Mouse (Mus musculus) hindbrain, embryonic 15.5 days (tissue): ENCODE data around the gene Ash1l. TPM values are rescaled to one million over a fixed set of nuclear protein-coding genes. Genes with fewer than 3 reads are reported as not detected.

Source experiments
- ATAC-seq: fragments of 200-750 bp; cut with Nextera tagmentation; 2 replicates; pipeline ENCODE4 v1.8.0; 2017; ENCODE audit warnings: low read depth, moderate number of reproducible peaks, moderate TSS enrichment; ENCODE audit not compliant: low FRiP score
- H3K27ac ChIP-seq: fragments of 300-500 bp; sonication (generic); replicated peaks from 2 replicates; pipeline ENCODE4 v1.5.1; 2015; ENCODE audit warnings: mild to moderate bottlenecking, inconsistent platforms
- H3K27me3 ChIP-seq: fragments of 300-500 bp; sonication (generic); 2 replicates; pipeline ENCODE4 v1.6.1; 2015; ENCODE audit warnings: control low read depth, inconsistent platforms
- H3K36me3 ChIP-seq: fragments of 300-500 bp; sonication (generic); 2 replicates; pipeline ENCODE4 v1.6.1; 2015; ENCODE audit warnings: control low read depth, inconsistent platforms
- H3K4me1 ChIP-seq: fragments of 300-500 bp; sonication (generic); replicated peaks from 2 replicates; pipeline ENCODE4 v1.6.1; 2015; ENCODE audit warnings: control low read depth, inconsistent platforms
- H3K4me2 ChIP-seq: fragments of 300-500 bp; sonication (generic); 2 replicates; pipeline ENCODE4 v1.6.1; 2015; ENCODE audit warnings: moderate library complexity, mild to moderate bottlenecking, inconsistent platforms
- H3K4me3 ChIP-seq: fragments of 300-500 bp; sonication (generic); 2 replicates; pipeline ENCODE4 v1.5.1; 2015; ENCODE audit warnings: mild to moderate bottlenecking, inconsistent platforms
- H3K9ac ChIP-seq: fragments of 300-500 bp; sonication (generic); 2 replicates; pipeline ENCODE4 v1.6.1; 2015; ENCODE audit warnings: inconsistent platforms
- H3K9me3 ChIP-seq: fragments of 300-500 bp; sonication (generic); 2 replicates; pipeline ENCODE4 v1.6.1; 2016; ENCODE audit warnings: control low read depth, inconsistent platforms
- WGBS: fragments of 180-500 bp; shearing (Covaris S2); methylation state at CpG from one replicate; pipeline ENCODE4 v1.1.7; 2015; 5-methylcytosine and 5-hydroxymethylcytosine counted together
- polyA plus RNA-seq: library from polyadenylated mRNA; unstranded; fragments of >200 nt; fragmentation: Nextera tagmentation; extraction: Ambion mirVana; gene quantifications from 2 replicates; pipeline ENCODE4 v1.2.1, GENCODE M21; 2015

The Ash1l gene
- polyA plus RNA-seq, 1 experiment from 2014 or later, result 17.5 TPM

DNA sequence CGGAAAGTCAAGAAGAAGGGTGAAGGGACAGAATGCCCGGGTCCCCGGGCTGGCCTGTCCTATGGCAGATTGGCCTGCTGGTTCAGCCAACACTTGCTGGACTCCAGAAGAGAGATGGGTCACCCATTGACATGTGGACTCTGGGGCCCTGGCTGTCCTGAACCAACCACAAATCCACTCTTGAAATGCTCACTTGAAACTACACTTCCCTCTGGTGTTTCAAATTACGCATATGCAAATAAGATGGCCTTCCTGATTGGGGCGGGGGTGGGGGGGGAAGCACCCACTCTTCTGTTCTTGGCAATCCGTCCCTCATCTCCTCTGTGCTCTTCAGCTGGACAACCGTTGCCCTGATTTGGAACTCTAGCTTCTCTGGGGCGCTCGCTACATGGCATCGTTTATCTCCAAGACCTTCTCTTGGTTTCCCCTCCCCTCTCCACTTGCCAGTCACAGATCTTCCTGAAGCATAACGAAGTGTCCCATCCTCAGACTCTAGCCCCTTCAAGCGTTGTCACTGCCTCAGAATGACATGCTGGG, 134.3 kb downstream of the Ash1l start:
- 86% methylated on average over 12 of the region's 12 CpGs for WGBS
- peaks cover 57% of the 10 kb centered on the region for H3K36me3 ChIP-seq
- no peaks in the 10 kb centered on the region for H3K27me3 ChIP-seq
- ATAC-seq, result no peak
- peaks cover 18% of the 10 kb centered on the region for H3K4me1 ChIP-seq
- H3K4me2 ChIP-seq, result no peak overlapping the region
- no peak overlapping the region for H3K4me3 ChIP-seq
- H3K9ac ChIP-seq, result no peak overlapping the region
- H3K27ac ChIP-seq, result no peak overlapping the region
- no peaks in the 10 kb centered on the region for H3K9me3 ChIP-seq

DNA sequence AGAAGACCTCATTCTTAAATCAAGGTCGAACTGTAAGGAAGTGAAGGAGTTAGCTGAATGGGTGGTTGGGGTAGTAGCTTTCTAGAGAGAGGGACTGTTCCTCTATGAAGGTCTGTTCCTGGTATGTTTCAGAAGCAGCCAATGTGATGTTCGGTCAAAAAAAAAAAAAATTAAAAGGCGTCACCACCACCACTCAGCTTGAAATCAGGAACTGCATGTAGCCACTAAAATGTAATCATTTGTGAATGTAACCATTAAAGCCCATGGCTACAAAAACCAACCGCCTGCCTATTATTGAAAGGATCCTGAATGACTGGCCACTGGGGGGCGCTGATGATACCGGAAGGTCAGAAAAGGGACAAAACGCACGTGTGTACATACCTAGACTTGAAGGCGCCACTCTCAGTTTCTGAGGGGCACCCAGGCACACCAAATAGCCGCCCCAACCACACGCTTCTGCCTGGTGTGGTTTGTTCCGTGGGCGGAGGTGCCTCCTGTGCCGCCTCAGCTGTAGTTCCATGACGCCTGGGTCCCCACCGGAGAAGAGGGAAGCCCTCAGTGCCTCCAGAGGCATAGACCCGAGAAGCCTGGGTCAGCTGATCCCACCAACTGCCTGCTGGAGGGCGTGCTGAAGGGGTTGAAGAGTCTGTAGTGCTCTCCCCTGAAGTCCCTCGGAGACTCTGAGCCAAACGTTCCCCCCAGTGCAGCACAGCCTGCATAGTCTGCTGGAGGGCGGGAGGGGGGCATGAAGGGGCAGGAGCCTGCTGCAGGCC, 137.1 kb downstream of the Ash1l start:
- WGBS, result 33% methylated on average over 21 of the region's 21 CpGs
- no peak overlapping the region for H3K27ac ChIP-seq
- H3K36me3 ChIP-seq, result peaks cover 49% of the 10 kb centered on the region
- peak overlapping the region; percentile 25; the same call in 1 of the 2 replicates for H3K4me2 ChIP-seq
- no peaks in the 10 kb centered on the region for H3K27me3 ChIP-seq
- no peak overlapping the region for H3K9ac ChIP-seq
- no peak for ATAC-seq
- H3K4me1 ChIP-seq, result peaks cover 39% of the 10 kb centered on the region
- no peaks in the 10 kb centered on the region for H3K9me3 ChIP-seq
- no peak overlapping the region for H3K4me3 ChIP-seq

DNA sequence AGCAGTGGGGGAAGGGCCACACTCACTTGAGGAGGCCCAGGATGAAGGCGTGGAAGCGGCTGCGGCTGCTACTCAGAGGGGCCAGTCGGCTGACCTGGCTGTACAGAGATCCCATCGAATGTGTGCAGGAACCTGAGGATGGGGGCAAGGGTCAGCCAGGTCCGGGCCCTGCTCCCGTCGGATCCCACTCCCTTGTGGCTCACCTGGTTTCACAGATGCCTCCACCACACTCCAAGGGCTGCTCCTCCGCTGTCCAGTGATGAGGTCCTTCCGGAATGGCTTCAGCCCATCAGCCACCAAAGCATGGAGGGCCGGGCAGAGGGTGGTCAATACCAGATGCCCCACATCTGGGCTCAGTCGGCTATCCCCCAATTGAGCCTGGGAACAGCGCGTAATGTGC, 138.6 kb downstream of the Ash1l start:
- peak overlapping the region; percentile 34 for H3K9ac ChIP-seq
- no peaks in the 10 kb centered on the region for H3K27me3 ChIP-seq
- peaks cover 46% of the 10 kb centered on the region for H3K4me1 ChIP-seq
- H3K9me3 ChIP-seq, result no peaks in the 10 kb centered on the region
- 66% methylated on average over 14 of the region's 14 CpGs for WGBS
- H3K4me3 ChIP-seq, result peak overlapping the region; percentile 88
- ATAC-seq, result no peak
- H3K4me2 ChIP-seq, result peak overlapping the region; percentile 76
- H3K27ac ChIP-seq, result no peak overlapping the region
- H3K36me3 ChIP-seq, result peaks cover 47% of the 10 kb centered on the region

- peak; percentile 77 for ATAC-seq
- under 1% methylated on average over 40 of the region's 40 CpGs for WGBS
- Histone ChIP-seq H3K9me3 (no peaks in the 10 kb centered on the region), H3K27me3 (no peaks in the 10 kb centered on the region), H3K27ac (peak overlapping the region; percentile 81), H3K4me1 (peaks cover 46% of the 10 kb centered on the region), H3K4me2 (peak overlapping the region; percentile 76), H3K36me3 (peaks cover 47% of the 10 kb centered on the region), H3K9ac (peak overlapping the region; percentile 87), H3K4me3 (peak overlapping the region; percentile 88)
Observed at GRCm38 (mm10) chr3:89089882-89090591, 139.6 kb downstream of the Ash1l start.

- Histone ChIP-seq H3K4me1 (peaks cover 46% of the 10 kb centered on the region), H3K27ac (peak overlapping the region; percentile 81), H3K36me3 (peaks cover 47% of the 10 kb centered on the region), H3K4me2 (peak overlapping the region; percentile 76), H3K4me3 (peak overlapping the region; percentile 88), H3K9ac (peak overlapping the region; percentile 87), H3K9me3 (no peaks in the 10 kb centered on the region), H3K27me3 (no peaks in the 10 kb centered on the region)
- under 1% methylated on average over 58 of the region's 74 CpGs for WGBS
- peak; percentile 40 for ATAC-seq
Observed at GRCm38 (mm10) chr3:89090694-89091655, 140.6 kb downstream of the Ash1l start.

- Histone ChIP-seq H3K4me2 (peak overlapping the region; percentile 76), H3K36me3 (peaks cover 40% of the 10 kb centered on the region), H3K4me1 (peaks cover 46% of the 10 kb centered on the region), H3K9ac (peak overlapping the region; percentile 87), H3K4me3 (peak overlapping the region; percentile 88), H3K9me3 (no peaks in the 10 kb centered on the region), H3K27ac (peak overlapping the region; percentile 81), H3K27me3 (no peaks in the 10 kb centered on the region)
- no peak for ATAC-seq
- 8% methylated on average over 20 of the region's 20 CpGs for WGBS
Observed at GRCm38 (mm10) chr3:89091811-89092508, 141.5 kb downstream of the Ash1l start.

DNA sequence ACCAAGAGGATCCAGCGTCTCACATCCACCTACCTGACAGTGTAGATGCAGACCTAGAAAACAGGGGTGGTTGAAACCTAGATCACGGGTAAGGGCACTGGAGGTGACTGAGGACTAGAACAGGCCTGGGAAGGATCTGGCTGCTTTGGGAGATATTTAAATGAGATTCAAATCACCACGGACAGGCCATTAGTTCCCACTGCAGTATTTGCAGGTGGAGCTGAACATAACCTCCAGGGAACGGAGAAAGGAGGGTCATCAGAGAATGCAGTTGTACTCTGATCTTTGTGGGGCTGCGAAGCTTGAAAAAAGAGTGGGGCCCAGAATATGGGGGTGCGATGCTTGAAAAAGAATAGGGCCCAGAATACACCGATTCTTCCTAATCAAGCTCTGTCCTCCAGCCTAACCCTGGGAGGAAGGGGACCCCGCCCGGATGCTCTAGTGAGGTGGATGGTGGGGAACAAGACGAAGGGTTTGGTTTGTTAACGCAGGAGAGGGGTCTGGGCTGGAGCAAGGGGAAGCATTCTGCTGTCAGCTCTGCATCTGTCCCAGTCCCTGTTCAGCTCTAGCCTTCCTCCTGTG, 142.2 kb downstream of the Ash1l start:
- Histone ChIP-seq H3K4me2 (peak overlapping the region; percentile 76), H3K27ac (peak overlapping the region; percentile 81), H3K9me3 (no peaks in the 10 kb centered on the region), H3K4me1 (peaks cover 44% of the 10 kb centered on the region), H3K36me3 (peaks cover 42% of the 10 kb centered on the region), H3K9ac (peak overlapping the region; percentile 87), H3K4me3 (peak overlapping the region; percentile 88), H3K27me3 (no peaks in the 10 kb centered on the region)
- WGBS, result 11% methylated on average over 11 of the region's 11 CpGs
- ATAC-seq, result peak; percentile 32

DNA sequence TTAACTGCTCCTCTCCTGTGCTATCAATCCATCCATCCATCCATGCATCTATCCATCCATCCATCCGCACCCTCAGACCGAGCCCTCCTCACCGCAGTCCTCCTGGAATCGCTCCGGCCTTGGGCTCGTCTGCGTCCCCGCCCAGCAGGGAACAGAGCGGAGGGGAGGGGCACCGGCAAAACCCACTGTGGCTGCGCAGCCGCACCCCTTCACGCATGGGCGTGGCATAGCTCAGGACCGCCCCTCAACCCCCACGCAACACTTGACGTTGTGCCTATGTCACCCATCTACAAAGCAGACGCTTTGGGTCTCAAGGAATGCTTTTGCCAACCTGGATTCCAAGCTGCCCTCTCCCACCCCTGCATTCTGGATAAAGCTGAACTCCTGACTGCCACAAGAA, 142.8 kb downstream of the Ash1l start, which contains the start of gene Rusc1:
Gene Rusc1 (minus strand): TSS at position 137 of the 400 bp plus-strand sequence.
- WGBS, result 1% methylated on average over 18 of the region's 18 CpGs
- no peaks in the 10 kb centered on the region for H3K9me3 ChIP-seq
- H3K9ac ChIP-seq, result peak within 1 kb of the TSS; percentile 87
- peak within 1 kb of the TSS; percentile 88 for H3K4me3 ChIP-seq
- H3K36me3 ChIP-seq, result peaks cover 42% of the 10 kb centered on the region
- ATAC-seq, result peak; percentile 89
- H3K4me2 ChIP-seq, result peak within 1 kb of the TSS; percentile 76
- no peaks in the 10 kb centered on the region for H3K27me3 ChIP-seq
- H3K27ac ChIP-seq, result peak within 1 kb of the TSS; percentile 81
- H3K4me1 ChIP-seq, result peaks cover 44% of the 10 kb centered on the region

DNA sequence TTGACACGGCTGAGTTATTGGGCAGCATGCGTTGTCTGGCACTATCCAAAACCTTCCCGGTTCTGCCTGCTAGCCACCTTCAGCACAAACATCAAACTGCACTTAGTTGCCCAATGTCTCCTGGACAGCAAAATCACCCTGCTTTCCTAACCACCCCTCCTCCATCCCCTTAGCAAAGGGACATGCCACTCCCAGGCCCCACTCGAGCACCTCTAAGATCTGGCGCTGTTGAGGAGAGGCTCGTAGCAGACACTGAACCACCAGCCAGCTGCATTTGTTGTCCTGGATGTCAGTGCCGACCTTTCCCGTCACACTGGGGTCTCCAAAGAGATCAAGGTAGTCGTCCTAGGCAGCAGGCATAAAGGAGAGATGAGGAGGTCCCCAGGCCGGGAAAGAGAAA, 143.6 kb downstream of the Ash1l start:
- 91% methylated on average over 10 of the region's 10 CpGs for WGBS
- Histone ChIP-seq H3K4me2 (no peak overlapping the region), H3K27ac (no peak overlapping the region), H3K9me3 (no peaks in the 10 kb centered on the region), H3K27me3 (no peaks in the 10 kb centered on the region), H3K36me3 (peaks cover 36% of the 10 kb centered on the region), H3K4me3 (no peak overlapping the region), H3K4me1 (peaks cover 45% of the 10 kb centered on the region), H3K9ac (no peak overlapping the region)
- no peak for ATAC-seq

DNA sequence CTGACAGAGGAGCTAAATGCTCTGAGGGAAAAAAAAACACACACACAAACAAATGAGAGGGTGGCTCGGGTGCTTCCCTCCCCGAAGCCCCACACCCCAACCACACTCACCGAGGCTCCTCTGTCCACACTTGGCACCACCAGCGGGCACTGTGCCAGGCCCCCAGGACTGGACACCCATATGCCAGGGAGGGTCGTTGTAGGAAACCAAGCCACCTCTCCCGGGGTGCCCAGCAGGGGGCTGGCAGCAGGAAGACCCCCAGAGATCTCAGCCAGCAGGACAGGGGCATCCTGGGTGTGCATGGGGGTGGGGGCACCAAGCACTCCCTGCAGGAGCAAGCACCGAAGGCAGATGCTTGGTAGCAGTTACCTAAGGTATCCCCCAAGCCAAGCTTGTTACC, 150.4 kb downstream of the Ash1l start, which contains the start of gene Gm43738:
Gene Gm43738 (minus strand): TSS at position 289 of the 400 bp plus-strand sequence.
- ATAC-seq, result no peak
- H3K4me2 ChIP-seq, result peak within 1 kb of the TSS; percentile 91
- 29% methylated on average over 7 of the region's 7 CpGs for WGBS

More for the DNA sequence above, 150.4 kb downstream of the Ash1l start, which contains the start of gene Gm43738:
- peak within 1 kb of the TSS; percentile 59 for H3K9ac ChIP-seq
- peaks cover 39% of the 10 kb centered on the region for H3K4me1 ChIP-seq
- H3K9me3 ChIP-seq, result no peaks in the 10 kb centered on the region
- H3K27ac ChIP-seq, result peak within 1 kb of the TSS; percentile 77
- H3K4me3 ChIP-seq, result peak within 1 kb of the TSS; percentile 56
- H3K27me3 ChIP-seq, result no peaks in the 10 kb centered on the region
- peaks cover 17% of the 10 kb centered on the region for H3K36me3 ChIP-seq
